Mouse (Mus musculus) retina, postnatal 1 day (tissue): ENCODE measurements around the gene Kif6.
A peak's percentile ranks its signal among the peaks of the same experiment; 100 is the strongest.

Experiments
- DNase-seq: peaks from one replicate; pipeline ENCODE4 v3.0.0-alpha.2; 2012

The Kif6 gene

GRCm38 (mm10) chr17:49738351-49738750, 123.4 kb downstream of the Kif6 start:
- DNase-seq = no peak

GRCm38 (mm10) chr17:49739896-49740679, 125.2 kb downstream of the Kif6 start:
- no peak for DNase-seq

GRCm38 (mm10) chr17:49741172-49741571, 126.2 kb downstream of the Kif6 start:
- no peak for DNase-seq

- no peak for DNase-seq
These were observed 127.0 kb downstream of the Kif6 start for GRCm38 (mm10) chr17:49741927-49742326.

- peak; percentile 83 for DNase-seq
These were observed 128.9 kb downstream of the Kif6 start for GRCm38 (mm10) chr17:49743580-49744463.

GRCm38 (mm10) chr17:49750889-49751324, 136.0 kb downstream of the Kif6 start:
- DNase-seq = no peak

GRCm38 (mm10) chr17:49753874-49754273, 138.9 kb downstream of the Kif6 start:
- DNase-seq = no peak

- DNase-seq = peak; percentile 49
These were observed 141.9 kb downstream of the Kif6 start for GRCm38 (mm10) chr17:49756862-49757261.

- DNase-seq = no peak
These were observed 144.1 kb downstream of the Kif6 start for GRCm38 (mm10) chr17:49759047-49759446.

- peak; percentile 8 for DNase-seq
These were observed 146.3 kb downstream of the Kif6 start for GRCm38 (mm10) chr17:49761260-49761659.

GRCm38 (mm10) chr17:49761838-49762237, 146.9 kb downstream of the Kif6 start:
- no peak for DNase-seq

DNA sequence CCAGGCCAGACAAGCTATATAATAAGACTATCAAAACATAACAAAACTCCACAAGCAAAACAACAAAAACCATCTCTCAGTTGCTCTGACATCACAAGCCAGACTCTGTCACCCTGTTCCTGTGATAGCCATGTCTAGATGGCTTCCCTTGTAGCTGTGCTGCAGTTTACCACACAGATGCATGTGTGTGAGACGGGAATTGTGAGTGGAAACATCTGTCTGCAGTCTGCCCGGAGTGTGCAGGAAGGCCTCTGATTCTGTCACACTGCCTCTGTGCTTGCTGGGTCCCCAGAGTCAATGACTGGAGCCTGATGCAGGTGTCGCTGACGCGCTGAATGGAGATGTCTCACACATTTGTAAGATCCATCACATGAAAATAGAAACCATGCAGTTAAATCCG, 150.0 kb downstream of the Kif6 start:
- no peak for DNase-seq

- DNase-seq = peak; percentile 56
These were observed 152.9 kb downstream of the Kif6 start for GRCm38 (mm10) chr17:49767717-49768370.

DNA sequence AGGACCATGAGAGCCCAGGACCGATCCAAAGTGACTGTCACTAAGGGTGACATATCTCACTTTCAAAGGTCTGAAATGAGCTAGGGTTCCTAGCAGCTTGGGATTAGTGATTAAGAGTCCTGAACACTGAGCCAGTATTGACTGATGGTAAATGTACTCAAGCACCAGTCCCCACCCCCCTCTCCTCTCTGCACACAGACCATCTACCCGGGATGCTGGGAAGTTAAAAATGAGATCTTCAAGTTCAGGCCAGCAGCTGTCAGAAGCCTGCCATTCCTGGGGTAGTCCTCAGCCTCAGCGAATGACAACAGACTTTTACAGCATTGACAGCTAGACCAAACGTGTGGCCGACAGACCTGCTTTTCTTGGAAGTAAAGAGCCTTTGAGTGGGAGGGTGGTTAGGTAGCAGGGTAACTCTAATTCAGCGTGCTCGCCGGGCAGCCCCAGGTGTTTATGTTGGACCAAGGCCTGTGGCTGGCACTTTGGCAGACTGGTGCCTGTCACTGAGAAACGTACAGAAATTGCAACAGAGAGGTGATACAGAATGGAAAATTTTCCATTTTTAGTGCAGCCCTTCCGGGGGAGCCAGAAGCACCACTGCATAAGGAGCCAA, 156.9 kb downstream of the Kif6 start:
- no peak for DNase-seq

DNA sequence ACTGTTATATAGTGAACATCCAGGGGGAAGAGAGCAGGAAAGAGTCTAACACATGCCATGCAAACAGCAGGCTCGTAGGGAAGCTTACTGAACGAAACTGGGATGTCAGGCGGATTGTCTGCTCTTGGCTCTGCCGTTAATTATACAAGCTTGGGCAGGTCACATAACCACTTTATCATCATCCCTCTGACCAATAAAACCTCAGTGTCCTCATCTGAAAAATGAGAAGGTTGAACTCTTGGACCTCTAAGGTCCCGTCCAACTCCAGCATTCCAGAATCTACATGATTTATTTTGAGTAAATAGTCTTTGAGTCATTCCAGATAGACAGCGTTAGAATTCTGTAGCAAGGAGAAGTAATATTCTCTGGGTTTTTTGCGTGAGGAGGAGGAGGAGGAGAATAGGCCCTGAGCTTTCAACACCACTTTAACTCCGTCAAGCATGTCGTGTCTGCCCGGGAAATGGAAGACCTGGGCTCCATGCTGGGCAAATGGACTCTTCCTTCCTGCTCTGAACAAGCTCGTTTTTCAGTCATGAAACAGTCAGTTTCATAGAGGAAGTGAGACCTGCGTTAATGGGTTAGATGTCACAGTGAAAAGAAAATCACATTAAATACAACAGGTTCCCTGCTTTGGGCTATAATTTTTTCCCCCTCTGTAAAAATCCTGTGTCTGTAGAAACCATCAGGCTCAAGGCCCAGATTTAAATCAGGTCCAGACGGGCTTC, 162.3 kb downstream of the Kif6 start:
- no peak for DNase-seq

DNA sequence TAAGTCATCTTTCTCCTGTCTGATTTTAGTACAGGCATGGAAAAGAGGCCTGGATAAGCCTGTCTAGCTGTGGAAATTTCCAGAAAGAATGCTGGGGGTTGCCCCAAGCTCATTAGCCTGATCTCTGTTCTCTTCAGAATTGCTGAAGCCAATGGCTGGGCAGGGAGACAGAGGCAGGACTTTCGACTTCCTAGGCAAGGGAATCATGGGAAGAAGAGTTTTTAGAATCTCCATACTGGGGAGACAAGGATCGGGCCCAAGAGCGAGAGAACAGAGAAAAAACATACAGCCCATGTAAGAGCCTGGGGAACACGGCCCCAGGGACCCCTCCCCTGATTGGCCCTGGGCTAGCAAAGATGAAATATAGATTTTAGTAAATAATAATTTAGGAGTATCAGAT, 164.1 kb downstream of the Kif6 start:
- no peak for DNase-seq

DNA sequence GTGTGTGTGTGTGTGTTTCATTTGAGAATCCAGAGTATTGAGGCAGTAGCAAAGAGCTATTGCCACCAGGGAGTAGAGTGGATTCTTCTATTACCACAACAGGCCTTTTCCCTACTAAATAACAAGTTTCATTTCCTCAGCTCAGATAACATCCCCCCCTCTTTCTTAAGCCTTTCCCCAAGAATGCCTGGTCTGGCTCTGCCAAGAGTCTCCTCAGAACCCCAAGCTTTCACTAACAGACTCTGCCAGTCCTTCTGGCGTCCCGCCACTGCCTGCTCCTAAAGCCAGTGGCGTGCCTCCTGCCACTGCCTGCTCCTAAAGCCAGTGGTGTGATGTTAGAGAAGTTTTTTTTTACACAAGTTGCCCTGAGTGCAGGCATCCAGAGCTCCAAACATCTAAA, 164.6 kb downstream of the Kif6 start:
- no peak for DNase-seq

DNA sequence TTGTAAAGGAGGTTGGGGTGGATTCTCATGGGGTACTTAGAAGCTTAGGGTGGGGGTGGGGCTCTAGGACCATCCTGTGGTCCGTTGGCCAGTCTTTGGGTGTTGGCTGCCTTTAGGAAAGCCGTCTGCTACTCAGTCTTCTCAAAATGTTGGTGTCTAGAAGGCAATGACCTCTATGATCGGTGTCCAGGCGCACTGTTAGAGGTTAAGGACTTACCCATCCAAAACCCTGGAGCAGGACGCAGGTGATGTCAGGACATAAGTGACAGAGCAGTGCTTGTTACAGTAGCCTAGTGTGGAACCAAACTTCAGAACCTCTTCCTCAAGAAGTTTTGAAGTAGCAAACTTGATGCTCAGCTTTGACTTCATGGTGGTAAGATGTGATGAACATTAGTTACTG, 170.9 kb downstream of the Kif6 start:
- DNase-seq = no peak

GRCm38 (mm10) chr17:49787351-49787750, 172.4 kb downstream of the Kif6 start:
- DNase-seq = no peak

DNA sequence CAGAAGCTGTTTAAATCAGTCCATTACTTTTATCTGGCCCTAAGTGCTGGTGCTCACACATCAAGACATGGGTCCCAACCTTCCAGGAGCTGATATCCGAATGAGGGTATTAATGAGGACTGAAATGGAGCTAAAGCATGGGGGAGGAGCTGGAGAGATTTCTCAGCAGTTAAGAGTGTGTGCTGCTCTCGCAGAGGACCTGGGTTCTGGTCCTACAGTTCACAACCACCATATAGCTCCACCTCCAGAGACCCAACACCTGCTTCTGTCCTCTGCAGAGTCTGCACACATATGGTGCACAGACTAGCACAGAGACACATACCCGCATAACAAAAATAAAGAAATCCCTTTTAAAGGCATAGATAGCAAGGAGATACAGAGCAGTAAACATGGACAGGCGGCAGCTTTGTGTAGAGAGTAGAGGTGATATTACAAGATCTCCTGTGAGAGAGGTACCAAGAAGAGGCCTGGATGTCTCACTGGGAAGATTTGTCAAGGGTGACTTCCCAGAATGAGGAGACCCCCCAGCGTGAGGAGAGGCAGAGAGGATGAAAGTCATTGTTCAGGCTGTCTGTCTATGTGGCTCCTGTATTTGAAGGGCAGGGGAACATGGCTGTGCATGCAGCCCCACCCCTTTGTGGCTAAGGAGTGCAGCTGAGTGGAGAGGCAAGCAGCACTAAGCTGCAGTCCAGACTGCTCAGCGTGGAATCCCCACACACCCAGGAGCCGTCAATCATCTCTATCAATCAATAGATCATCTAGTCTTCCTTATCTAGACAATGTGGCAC, 173.4 kb downstream of the Kif6 start:
- no peak for DNase-seq

DNA sequence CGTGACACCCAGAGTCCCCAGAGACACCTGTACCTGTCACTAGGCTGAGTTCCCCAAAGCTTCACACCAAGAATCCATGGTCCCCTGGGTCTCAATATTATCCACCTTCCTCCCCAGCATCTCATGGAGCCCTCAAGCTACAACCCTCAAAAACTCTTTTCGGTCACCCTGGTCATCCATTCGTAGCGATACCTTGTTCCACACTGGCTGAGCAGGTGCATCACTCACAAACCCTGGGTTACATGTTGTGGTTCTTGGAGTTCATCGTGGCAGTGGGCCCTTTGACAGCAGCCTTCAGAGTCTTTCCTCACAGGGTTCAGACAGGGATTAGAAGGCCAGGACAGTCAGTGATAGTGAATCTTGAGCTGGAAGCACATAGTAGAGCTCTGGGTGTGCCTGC, 176.6 kb downstream of the Kif6 start:
- no peak for DNase-seq
